8 mouse cellular contexts compared by ENCODE assay signal in genomic region chr11:75234745-75235144, GRCm38 (mm10). TPM values are rescaled to one million over a fixed set of nuclear protein-coding genes. Genes with fewer than 3 reads are reported as not detected.
DNase-seq lines count a peak whose midpoint lies in the region; ATAC-seq and TF ChIP-seq lines count a peak whose summit lies in the region.

No protein-coding gene starts in this region.

- H3K36me3 ChIP-seq in intestine, embryonic 14.5 days (ENCODE audit: control insufficient read depth, insufficient read depth, low read length) = no peaks in the 10 kb centered on the region
- H3K36me3 ChIP-seq in intestine, postnatal 0 days (ENCODE audit: control insufficient read depth, insufficient read depth) = no peaks in the 10 kb centered on the region

- no peaks in the 10 kb centered on the region for H3K9me3 ChIP-seq in intestine, embryonic 14.5 days (ENCODE audit: control insufficient read depth, low read length)
- H3K9me3 ChIP-seq in intestine, postnatal 0 days (ENCODE audit: control insufficient read depth) = no peaks in the 10 kb centered on the region

- no peak for TF ChIP-seq CTCF in intestine, postnatal 0 days (IDR thresholded peaks at IDR 0.05; ENCODE audit: low read depth)

- H3K27me3 ChIP-seq in intestine, embryonic 14.5 days (replicated peaks; ENCODE audit: control insufficient read depth, insufficient read depth, low read length) = peaks cover 10% of the 10 kb centered on the region
- no peaks in the 10 kb centered on the region for H3K27me3 ChIP-seq in intestine, postnatal 0 days (replicated peaks; ENCODE audit: control insufficient read depth, insufficient read depth, low read length)

- H3K4me1 ChIP-seq in intestine, embryonic 14.5 days (replicated peaks; ENCODE audit: control insufficient read depth, insufficient read depth, low read length) = peaks cover 3% of the 10 kb centered on the region; the same call in 1 of the 2 replicates
- no peaks in the 10 kb centered on the region for H3K4me1 ChIP-seq in intestine, postnatal 0 days (replicated peaks; ENCODE audit: control insufficient read depth, insufficient read depth, low read length)

- WGBS in intestine, embryonic 14.5 days = 7% methylated on average over 16 of the region's 16 CpGs
- WGBS in intestine, postnatal 0 days = 10% methylated on average over 16 of the region's 16 CpGs

- H3K27ac ChIP-seq in intestine, embryonic 14.5 days (ENCODE audit: low read depth) = no peak overlapping the region
- no peak overlapping the region for H3K27ac ChIP-seq in intestine, postnatal 0 days (ENCODE audit: low read depth, low read length)

- no peak for DNase-seq in intestine, embryonic 14.5 days (ENCODE audit: low spot score)
- peak; percentile 68 for DNase-seq in c-Kit-positive CD71-positive TER-119-negative erythroid progenitor cells, embryonic 14.5 days (ENCODE audit: low read depth)
- DNase-seq in kidney, adult 18-20 months = peak; percentile 47
- peak; percentile 32 for DNase-seq in lung, postnatal 10 days
- DNase-seq in testis, postnatal 14 days (ENCODE audit: low spot score) = peak; percentile 71
- no peak for DNase-seq in thymus, adult 18-20 months

- H3K4me2 ChIP-seq in intestine, embryonic 14.5 days (ENCODE audit: low read length) = no peak overlapping the region
- H3K4me2 ChIP-seq in intestine, postnatal 0 days (replicated peaks; ENCODE audit: low read depth) = no peak overlapping the region

- no peak overlapping the region for H3K9ac ChIP-seq in intestine, embryonic 14.5 days (ENCODE audit: low read length)
- H3K9ac ChIP-seq in intestine, postnatal 0 days (ENCODE audit: low read depth, low read length) = no peak overlapping the region

- ATAC-seq in intestine, embryonic 14.5 days (replicated peaks; ENCODE audit: low FRiP score, low TSS enrichment, low read depth) = peak; percentile 48; the same call in 1 of the 2 replicates
- no peak for ATAC-seq in intestine, postnatal 0 days
- no peak for ATAC-seq in activated CD4-positive, CD25-positive, alpha-beta regulatory T cell, adult 4 months

- no peak overlapping the region for H3K4me3 ChIP-seq in intestine, embryonic 14.5 days (ENCODE audit: low read depth, low read length)
- no peak overlapping the region for H3K4me3 ChIP-seq in intestine, postnatal 0 days (ENCODE audit: low read depth, low read length)

RNA-seq across cellular contexts. Expression of gene Rtn4rl1, which starts 41.2 kb away (rescaled TPM):
- polyA plus RNA-seq in intestine, embryonic 14.5 days (2014; fragmentation: Nextera tagmentation; extraction: Ambion mirVana) = 1.6 and 2.0 TPM in 2 replicates
- polyA plus RNA-seq in intestine, postnatal 0 days (2015; fragmentation: Nextera tagmentation; extraction: Ambion mirVana) = 1.5 and 1.8 TPM in 2 replicates
- polyA plus RNA-seq in activated CD4-positive, CD25-positive, alpha-beta regulatory T cell, adult 4 months (2017; shearing (Covaris generic)) = 1 to 10 TPM; 1.6 to 1.8 TPM

RNA-seq across cellular contexts. Expression of gene Dph1, which starts 43.7 kb away (rescaled TPM):
- 27.9 and 31.5 TPM in 2 replicates for polyA plus RNA-seq in intestine, embryonic 14.5 days (2014; fragmentation: Nextera tagmentation; extraction: Ambion mirVana)
- polyA plus RNA-seq in intestine, postnatal 0 days (2015; fragmentation: Nextera tagmentation; extraction: Ambion mirVana) = 11.3 and 12.3 TPM in 2 replicates
- 1 to 10 TPM; 8.3 to 9.6 TPM for polyA plus RNA-seq in activated CD4-positive, CD25-positive, alpha-beta regulatory T cell, adult 4 months (2017; shearing (Covaris generic))

RNA-seq across cellular contexts. Expression of gene Ovca2, which starts 56.1 kb away (rescaled TPM):
- 29.9 and 32.2 TPM in 2 replicates for polyA plus RNA-seq in intestine, embryonic 14.5 days (2014; fragmentation: Nextera tagmentation; extraction: Ambion mirVana)
- 21.6 and 22.4 TPM in 2 replicates for polyA plus RNA-seq in intestine, postnatal 0 days (2015; fragmentation: Nextera tagmentation; extraction: Ambion mirVana)
- 10 to 100 TPM; 28.4 to 32.8 TPM for polyA plus RNA-seq in activated CD4-positive, CD25-positive, alpha-beta regulatory T cell, adult 4 months (2017; shearing (Covaris generic))

Comparison
In these comparisons a context has a peak if more than half of its experiments do, and no peak if none do; other contexts are left out.
1. DNase-seq: peak in c-Kit-positive CD71-positive TER-119-negative erythroid progenitor cells, embryonic 14.5 days (single experiment), kidney, adult 18-20 months (single experiment), lung, postnatal 10 days (single experiment) and testis, postnatal 14 days (single experiment); none in intestine, embryonic 14.5 days (single experiment) and thymus, adult 18-20 months (0 of 2).